In genomic region chr7:139308140-139308895, GRCm38 (mm10) we compare ENCODE assay signal across 8 mouse cellular contexts.
DNase-seq lines count a peak whose midpoint lies in the region; ATAC-seq lines count a peak whose summit lies in the region.

No protein-coding gene starts in this region.

- no peaks in the 10 kb centered on the region for H3K9me3 ChIP-seq in heart, embryonic 15.5 days (replicated peaks)

- ATAC-seq in heart, embryonic 15.5 days (replicated peaks; ENCODE audit: insufficient number of reproducible peaks, insufficient read depth, low FRiP score, low read depth), result no peak

- H3K4me2 ChIP-seq in heart, embryonic 15.5 days, result no peak overlapping the region

- no peaks in the 10 kb centered on the region for H3K36me3 ChIP-seq in heart, embryonic 15.5 days

- H3K27ac ChIP-seq in heart, embryonic 15.5 days, result peak overlapping the region; percentile 53

- no peaks in the 10 kb centered on the region for H3K27me3 ChIP-seq in heart, embryonic 15.5 days

- 65% methylated on average over 8 of the region's 8 CpGs for WGBS in heart, embryonic 15.5 days

- DNase-seq in adrenal gland, adult (ENCODE audit: inconsistent age in 2 of 2, low spot score in 1 of 2), result peak; percentile 61 to 79
- no peak for DNase-seq in adrenal gland, adult 8-10 months
- peak; percentile 21 for DNase-seq in right cerebral cortex, postnatal 14 days
- no peak for DNase-seq in right cerebral cortex, postnatal 4 days
- DNase-seq in lung, adult 18-20 months, result peak; percentile 57 to 69
- DNase-seq in thymus, postnatal 25 days, result no peak
- DNase-seq in thymus, postnatal 36 days, result no peak

- no peak overlapping the region for H3K4me3 ChIP-seq in heart, embryonic 15.5 days

- H3K4me1 ChIP-seq in heart, embryonic 15.5 days (replicated peaks), result peaks cover 56% of the 10 kb centered on the region

- H3K9ac ChIP-seq in heart, embryonic 15.5 days, result 0 out of 2 replicates have a peak overlapping the region, but pooled peaks have one; percentile 11

Comparison
In these comparisons a context has a peak if more than half of its experiments do, and no peak if none do; other contexts are left out.
1. DNase-seq: peak in adrenal gland, adult (2 of 2), right cerebral cortex, postnatal 14 days (single experiment) and lung, adult 18-20 months (2 of 2); none in adrenal gland, adult 8-10 months (single experiment), right cerebral cortex, postnatal 4 days (single experiment), thymus, postnatal 25 days (single experiment) and thymus, postnatal 36 days (0 of 2).